Mouse (Mus musculus) E14TG2a.4 (cell line): ENCODE measurements around the gene Vmn2r79.
"Not testable (repeated sequence)": the region's sequence is repeated elsewhere in the genome, so short reads cannot be mapped to it uniquely, and the experiment has no call there.

Source experiments
- H3K27me3 ChIP-seq: 2 replicates; pipeline ENCODE4 v1.6.1; 2014; ENCODE audit warnings: low read length, control low read depth; ENCODE audit not compliant: insufficient read depth
- H3K36me3 ChIP-seq: 2 replicates; pipeline ENCODE4 v1.6.1; 2014; ENCODE audit warnings: low read length, control low read depth; ENCODE audit not compliant: insufficient read depth
- H3K4me1 ChIP-seq: replicated peaks from 2 replicates; pipeline ENCODE4 v1.6.1; 2014; ENCODE audit warnings: low read depth, low read length, control low read depth
- H3K4me3 ChIP-seq: replicated peaks from 2 replicates; pipeline ENCODE4 v1.5.1; 2014; ENCODE audit warnings: mild to moderate bottlenecking, low read length
- H3K9me3 ChIP-seq: 2 replicates; pipeline ENCODE4 v1.6.1; 2014; ENCODE audit warnings: low read length, control low read depth
- CTCF ChIP-seq: conservative IDR thresholded peaks from 2 replicates; pipeline ENCODE4 v1.5.1; 2014; ENCODE audit warnings: low read length
- NANOG ChIP-seq: IDR thresholded peaks from 2 replicates; pipeline ENCODE4 v1.6.1; 2014; ENCODE audit warnings: borderline replicate concordance, low read length, mixed read lengths
- POU5F1 ChIP-seq: IDR thresholded peaks from 2 replicates; pipeline ENCODE4 v1.6.1; 2014; ENCODE audit warnings: low read length, borderline replicate concordance

The Vmn2r79 gene

DNA sequence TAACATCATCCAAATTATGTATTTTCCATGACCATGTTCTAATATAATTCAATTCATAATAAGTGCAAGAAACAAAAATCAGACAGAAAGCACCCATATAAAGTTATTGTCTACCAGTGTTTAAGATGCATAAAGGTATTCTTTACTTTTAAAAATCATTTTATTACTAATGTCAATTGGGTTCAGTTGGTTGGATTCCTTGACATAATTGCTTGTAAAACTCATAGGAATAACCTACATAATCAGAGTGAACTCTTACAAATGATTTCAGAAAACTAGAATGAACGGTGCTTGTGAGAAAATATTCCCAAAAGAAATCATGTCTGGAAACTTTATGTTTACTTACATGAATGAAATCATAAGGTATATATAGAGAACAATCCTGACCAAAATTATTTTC, at the start of gene Vmn2r79:
Gene Vmn2r79, plus strand, starts transcription at position 301 of the 400 bp plus-strand sequence.
- not testable (repeated sequence) for H3K4me1 ChIP-seq, H3K27me3 ChIP-seq, H3K4me3 ChIP-seq, H3K9me3 ChIP-seq, H3K36me3 ChIP-seq

DNA sequence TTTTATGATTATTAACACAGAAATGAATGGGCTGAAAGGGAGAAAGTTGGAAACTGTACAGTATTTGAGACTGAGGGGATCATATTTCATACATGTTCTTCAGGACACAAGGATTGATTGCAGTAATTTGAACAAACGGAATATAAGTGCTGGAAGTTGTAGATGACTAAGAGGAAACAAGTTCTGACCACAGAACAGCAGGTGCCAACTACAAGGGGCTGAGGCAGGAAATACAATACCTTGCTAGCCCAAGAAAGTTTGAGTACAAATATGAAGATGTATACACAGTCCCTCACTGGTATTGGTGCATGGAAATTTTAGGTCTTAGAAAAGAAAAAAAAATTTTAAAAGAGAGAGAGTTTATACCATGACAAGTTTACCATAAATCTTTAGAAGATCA, 1.2 kb upstream of the Vmn2r79 start:
- Histone ChIP-seq H3K4me1 (no peaks in the 10 kb centered on the region), H3K9me3 (no peaks in the 10 kb centered on the region), H3K27me3 (no peaks in the 10 kb centered on the region), H3K4me3 (no peak overlapping the region), H3K36me3 (no peaks in the 10 kb centered on the region)
- TF ChIP-seq CTCF: no peak
- TF ChIP-seq POU5F1: no peak
- no peak for TF ChIP-seq NANOG

DNA sequence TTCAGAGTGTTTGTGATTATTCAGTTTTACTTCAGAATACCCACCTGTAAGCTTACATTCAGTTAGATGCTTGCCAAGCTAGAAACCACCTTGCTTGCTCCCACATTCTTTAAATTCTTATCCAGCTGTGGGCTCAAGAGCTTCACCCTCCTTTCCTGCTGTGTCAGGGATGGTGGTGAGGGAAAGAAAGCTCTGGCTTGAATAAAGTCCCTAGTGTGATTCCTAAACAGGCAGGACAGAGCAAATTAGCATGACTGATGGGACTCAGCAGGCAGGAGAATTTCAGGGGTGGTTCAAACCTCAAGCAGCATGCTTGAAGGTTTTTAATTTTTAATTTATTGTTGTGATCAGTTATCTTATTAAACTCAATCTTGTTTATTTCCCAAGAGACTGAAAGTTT, 30.6 kb downstream of the Vmn2r79 start:
- H3K9me3 ChIP-seq: peaks cover 64% of the 10 kb centered on the region
- H3K4me3 ChIP-seq, H3K36me3 ChIP-seq, H3K4me1 ChIP-seq, H3K27me3 ChIP-seq: not testable (repeated sequence)

DNA sequence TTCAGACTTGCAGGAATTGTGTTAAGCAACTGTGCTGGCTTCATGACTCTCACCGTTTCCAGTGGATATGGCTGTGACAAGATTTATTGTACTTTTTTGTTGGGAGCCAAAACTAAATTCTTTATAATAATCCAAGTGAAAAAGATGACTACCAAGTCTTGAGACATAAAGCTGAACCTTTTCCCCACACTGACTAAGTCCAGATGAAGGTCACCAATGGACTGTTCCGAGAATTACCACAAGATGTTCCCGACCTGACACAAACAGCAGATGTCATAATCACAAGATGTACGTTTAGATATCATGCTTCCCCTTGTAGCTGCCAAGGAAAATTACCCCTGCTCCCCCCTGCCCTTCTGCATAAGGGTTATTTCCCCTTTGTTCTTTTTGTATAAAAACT, 67.7 kb downstream of the Vmn2r79 start:
- Histone ChIP-seq H3K27me3 (no peaks in the 10 kb centered on the region), H3K9me3 (no peaks in the 10 kb centered on the region), H3K4me1 (no peaks in the 10 kb centered on the region), H3K36me3 (no peaks in the 10 kb centered on the region), H3K4me3 (no peak overlapping the region)
- TF ChIP-seq CTCF (no peak), POU5F1 (no peak), NANOG (no peak)
